Mouse (Mus musculus): ENCODE results near the gene Prph2.
A peak's percentile ranks its signal among the peaks of the same experiment; 100 is the strongest.

Prph2 gene

DNA sequence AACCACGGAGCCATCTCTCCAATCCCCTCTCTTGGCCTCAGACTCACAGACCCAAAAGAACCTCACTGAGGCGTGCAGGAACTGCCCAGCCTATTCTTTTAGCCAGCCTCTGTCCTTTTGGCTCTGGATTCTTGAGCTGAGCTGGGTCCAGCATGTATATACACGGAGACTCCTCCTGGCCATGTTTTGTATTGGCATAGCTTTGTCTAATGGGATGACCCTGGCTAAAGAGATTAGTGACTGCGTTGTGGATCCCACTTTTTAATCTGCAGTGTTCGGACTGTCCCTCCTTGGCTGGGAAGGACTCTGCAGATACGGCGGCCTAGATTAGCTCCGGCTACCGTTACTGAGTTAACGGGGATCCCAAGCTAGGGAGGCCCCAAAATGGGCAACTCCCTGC, at the start of gene Prph2:
Gene Prph2, plus strand, starts transcription at position 274 of the 400 bp plus-strand sequence.
- no peak for DNase-seq (ENCODE audit: low read depth, low spot score)

- DNase-seq (ENCODE audit: low read depth, low spot score), result no peak
These were observed 45.6 kb upstream of the Prph2 start for GRCm38 (mm10) chr17:46864566-46865195.

GRCm38 (mm10) chr17:46866836-46867235, 43.4 kb upstream of the Prph2 start:
- DNase-seq (ENCODE audit: low read depth, low spot score), result no peak

- DNase-seq (ENCODE audit: low read depth, low spot score), result no peak
These were observed 40.0 kb upstream of the Prph2 start for GRCm38 (mm10) chr17:46870204-46870798.

GRCm38 (mm10) chr17:46870913-46871312, 39.3 kb upstream of the Prph2 start:
- no peak for DNase-seq (ENCODE audit: low read depth, low spot score)

DNA sequence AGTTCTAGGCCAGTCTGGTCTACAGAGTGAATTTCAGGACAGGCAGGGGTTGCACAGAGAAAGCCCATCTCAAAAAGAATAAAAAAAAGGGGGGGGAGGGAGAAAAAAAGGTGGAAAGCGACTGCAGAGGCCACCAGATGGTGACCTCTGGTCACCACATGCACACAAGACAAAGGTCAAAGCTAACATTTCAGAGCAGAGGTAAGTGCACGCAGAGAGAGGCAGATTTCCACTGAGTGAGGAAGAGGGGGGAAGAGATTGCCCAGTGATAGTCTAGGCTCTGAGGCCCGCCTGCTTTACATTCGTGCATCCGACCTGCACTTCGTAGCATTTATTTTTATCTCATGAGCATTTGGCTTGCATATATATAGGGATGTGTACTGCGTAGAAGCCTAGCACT, 37.5 kb upstream of the Prph2 start:
- DNase-seq (ENCODE audit: low read depth, low spot score), result no peak

DNA sequence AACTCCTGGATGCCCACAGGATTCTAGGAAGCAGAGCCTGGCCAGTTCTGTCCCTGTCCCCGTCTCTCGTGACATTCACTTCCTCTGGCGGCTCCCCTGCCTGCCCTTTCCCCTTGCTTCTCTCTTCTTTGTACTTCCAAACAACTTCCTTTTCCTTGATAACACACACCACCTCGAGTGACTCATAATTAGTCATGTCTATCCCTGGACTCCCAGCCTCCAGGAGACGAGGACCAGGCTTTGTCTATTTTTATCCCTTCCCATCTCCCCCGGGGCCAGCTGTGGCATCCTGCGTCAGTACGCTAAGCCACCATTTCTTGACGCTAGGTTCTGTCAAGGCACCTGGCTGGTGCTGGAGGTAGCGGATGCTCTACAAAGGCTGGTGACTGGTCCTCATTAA, 36.1 kb upstream of the Prph2 start:
- no peak for DNase-seq (ENCODE audit: low read depth, low spot score)

DNA sequence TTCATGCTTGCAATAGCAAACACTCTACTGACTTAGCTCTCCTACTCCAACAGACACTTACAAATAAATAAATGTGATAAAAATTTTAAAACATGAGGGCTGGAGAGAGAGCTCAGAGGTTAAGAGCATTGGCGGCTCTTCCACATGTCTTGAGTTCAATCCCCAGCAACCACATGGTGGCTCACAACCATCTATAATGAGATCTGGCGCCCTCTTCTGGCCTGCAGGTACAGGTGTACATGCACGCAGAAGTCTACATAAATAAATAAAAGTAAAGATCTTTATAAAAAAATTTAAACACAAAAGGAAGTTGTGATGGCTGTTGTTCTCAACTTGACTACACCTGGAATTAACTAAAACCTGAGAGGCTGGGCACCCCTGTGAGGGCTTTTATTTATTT, 34.6 kb upstream of the Prph2 start:
- no peak for DNase-seq (ENCODE audit: low read depth, low spot score)

DNA sequence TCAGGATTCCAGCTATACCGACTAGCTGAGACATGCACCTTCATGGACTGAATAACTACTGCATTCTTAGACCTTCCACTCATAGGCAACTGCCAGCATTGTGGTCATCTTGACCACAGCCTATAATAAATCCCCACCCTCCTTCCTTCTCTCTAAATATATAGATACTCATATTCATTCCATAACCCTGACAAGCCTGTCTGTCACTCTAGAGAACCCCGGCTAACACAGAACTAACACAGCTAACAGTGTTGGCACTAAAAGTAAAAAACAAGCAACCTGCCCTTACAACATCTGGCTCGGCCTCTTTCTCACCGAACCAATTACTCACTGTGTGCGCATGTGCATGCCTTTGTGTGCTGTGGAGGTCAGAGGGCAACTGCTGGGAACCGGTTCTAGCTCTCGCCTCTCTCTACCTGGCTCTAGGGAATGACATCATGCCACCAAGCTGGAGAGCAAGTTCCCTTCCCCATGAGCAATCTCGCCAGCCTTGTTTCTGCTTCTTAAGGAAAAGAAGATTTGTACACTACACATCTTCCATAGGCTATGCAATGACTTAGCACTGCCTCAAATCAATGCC, 33.8 kb upstream of the Prph2 start:
- DNase-seq (ENCODE audit: low read depth, low spot score), result no peak

DNA sequence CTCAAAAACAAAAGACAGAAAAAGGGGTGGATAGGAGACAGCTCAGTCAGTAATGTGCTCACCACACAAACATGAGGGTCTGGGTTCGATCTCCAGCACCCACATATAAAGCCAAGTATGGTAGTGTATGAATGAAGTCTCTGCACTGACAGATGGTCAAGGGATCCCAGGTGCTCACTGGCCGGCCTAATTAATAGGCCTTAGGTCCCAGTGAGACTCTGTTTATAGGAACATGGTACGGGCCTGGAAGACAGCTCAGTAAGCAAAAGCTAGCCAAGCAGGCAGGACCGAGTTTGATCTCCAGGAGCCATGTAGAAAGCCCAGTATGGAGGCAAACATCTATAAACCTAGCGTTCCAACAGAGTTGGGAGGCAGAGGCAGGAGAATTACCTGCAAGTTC, 33.2 kb upstream of the Prph2 start:
- no peak for DNase-seq (ENCODE audit: low read depth, low spot score)

- DNase-seq (ENCODE audit: low read depth, low spot score), result peak; percentile 86
These were observed 30.4 kb upstream of the Prph2 start for GRCm38 (mm10) chr17:46879841-46880311.

- no peak for DNase-seq (ENCODE audit: low read depth, low spot score)
These were observed 29.9 kb upstream of the Prph2 start for GRCm38 (mm10) chr17:46880322-46880721.

DNA sequence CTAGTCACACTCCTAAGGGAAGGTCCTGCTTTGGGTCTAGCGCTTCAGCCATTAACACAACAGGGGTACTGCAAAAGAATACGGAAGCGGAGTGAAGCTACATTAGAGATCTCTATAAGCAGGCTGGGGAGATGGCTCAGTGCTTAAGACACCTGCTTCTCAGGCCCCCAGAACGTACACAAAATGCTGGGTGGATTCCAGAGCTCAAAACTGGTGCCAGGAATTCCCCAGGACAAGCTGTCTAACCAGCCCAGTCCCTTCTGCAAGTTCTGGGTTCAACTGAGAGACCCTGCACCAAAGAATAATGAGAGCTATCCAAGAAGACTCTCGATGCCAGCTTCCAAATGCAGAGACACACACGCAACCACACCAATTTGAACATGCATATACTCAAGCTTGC, 28.5 kb upstream of the Prph2 start:
- DNase-seq (ENCODE audit: low read depth, low spot score), result no peak

DNA sequence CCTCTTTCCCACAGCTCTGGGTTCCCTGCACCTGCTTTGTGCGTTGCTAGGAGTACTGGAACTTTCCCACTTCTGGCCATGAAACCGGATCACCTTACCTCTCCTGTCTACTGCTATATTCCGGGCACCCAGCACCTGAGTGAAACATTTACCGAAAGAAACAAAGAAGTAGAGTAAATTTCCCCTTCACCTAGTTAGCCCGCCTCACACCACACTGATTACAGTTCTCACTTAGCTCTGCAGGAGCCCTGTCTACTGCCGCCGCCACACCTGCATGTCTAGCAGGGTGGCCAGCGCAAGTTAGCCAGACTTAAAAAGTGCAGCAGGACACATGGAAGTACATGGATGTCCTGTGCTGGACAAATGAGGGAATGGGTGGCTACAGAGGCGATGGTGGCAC, 27.2 kb upstream of the Prph2 start:
- DNase-seq (ENCODE audit: low read depth, low spot score), result no peak

DNA sequence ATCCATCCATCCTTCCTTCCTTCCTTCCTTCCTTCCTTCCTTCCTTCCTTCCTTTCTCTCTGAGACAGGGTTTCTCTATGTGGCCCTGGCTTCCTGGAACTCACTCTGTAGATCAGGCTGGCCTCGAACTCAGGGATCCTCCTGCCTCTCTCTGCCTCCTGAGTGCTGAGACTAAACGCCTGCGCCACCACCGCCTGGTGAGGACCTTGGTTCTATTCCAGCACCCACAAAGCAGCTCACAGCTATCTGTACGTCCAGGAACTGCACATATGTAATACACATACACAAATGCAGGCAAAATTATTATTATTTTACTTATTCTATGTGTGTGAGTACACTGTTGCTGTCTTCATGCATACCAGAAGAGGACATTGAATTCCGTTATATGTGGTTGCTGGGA, 25.5 kb upstream of the Prph2 start:
- DNase-seq (ENCODE audit: low read depth, low spot score), result no peak

DNA sequence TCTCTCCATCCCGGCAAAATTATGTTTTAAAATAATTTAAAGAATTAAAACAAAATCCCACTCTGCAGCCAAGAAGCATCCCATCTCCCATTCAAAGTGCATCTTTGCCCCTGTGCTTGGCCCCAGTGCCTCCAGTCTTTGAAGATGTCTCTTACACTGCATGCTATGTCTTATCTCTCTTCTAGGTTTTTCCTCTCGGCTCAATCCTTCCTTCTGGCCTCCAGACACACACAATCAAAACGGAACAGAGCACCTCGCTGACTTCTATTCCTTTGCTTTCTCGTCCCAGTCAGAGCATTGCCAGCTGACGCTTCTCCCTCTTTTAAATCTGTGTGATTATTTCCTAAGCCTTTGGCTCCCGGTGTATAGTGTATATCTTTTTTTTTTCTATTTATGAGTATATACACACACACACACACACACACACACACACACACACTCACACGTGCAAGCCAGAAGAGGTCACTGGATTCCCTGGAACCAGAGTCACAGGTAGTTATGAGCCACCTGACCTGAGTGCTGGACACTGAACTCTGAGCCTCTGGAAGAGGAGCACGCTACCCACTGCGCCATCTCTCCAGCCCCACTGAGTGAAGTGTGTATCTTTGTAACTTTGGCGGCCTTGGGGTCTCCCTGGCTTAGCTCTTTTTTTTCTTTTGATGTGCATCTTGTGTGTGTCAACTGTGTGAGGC, 24.9 kb upstream of the Prph2 start:
- DNase-seq (ENCODE audit: low read depth, low spot score), result no peak

GRCm38 (mm10) chr17:46885910-46886643, 24.2 kb upstream of the Prph2 start:
- no peak for DNase-seq (ENCODE audit: low read depth, low spot score)

DNA sequence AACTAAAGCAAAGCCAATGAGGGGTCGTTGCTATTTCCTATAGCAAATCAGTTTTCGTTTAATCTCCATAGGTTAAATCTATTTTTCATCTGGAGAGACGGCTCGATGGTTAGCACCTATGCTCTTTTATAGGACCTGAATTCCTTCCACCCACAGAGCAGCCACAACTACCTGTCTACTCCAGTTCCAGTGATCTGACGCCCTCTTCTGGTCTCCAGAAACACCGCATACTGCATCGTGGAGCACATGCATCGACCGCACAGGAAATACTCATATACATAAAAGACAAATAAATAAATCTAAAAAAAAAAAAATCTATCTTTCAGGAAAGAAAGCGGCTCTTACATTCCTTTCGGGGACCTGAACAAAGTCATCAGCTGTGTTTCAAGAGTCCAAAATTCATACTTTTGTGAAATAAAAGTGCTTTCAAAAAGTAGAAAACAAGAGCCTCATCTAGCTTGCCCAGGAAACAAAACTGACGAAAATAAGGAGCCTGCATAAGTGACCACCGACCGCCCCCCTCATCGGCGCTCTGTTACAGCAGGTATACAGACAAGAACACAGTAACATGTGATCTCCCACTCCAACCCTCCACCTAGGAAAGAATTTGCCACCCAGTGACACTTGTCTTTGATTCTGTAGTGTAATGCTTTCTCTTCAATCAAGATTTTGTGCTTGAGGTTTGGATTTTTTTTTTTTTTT, 21.6 kb upstream of the Prph2 start:
- no peak for DNase-seq (ENCODE audit: low read depth, low spot score)

DNA sequence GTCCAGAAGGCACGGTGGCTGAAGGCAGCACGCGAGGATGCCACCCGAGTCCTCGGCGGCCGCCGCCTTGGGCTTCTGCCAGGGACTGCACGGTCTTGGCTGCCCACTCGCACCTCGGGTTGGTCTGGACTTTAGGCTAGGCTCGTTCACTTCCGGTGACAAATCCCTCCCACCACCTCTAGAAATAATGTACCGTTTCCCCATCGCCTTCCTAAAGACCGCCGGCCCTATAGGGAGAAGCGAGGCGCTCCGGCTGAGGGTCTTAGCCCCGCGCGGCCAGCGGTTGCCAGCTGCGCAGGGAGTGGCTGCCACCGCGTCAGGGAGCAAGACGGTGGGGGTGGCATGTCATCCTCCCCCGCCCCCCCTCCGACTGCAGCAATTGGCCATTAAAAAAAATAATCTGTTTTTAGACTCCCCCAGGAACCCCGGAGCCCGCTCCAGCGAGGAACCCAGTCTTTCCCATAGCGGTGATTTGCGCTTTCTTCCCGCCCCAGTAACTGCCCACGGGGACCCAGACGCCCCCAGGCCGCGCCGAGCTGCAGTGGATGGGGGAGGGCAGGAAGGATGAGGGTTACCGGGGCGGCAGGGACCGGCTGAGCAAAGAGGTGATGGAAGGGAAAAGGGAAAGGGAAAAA, 20.7 kb upstream of the Prph2 start:
- peak; percentile 75 for DNase-seq (ENCODE audit: low read depth, low spot score)

DNA sequence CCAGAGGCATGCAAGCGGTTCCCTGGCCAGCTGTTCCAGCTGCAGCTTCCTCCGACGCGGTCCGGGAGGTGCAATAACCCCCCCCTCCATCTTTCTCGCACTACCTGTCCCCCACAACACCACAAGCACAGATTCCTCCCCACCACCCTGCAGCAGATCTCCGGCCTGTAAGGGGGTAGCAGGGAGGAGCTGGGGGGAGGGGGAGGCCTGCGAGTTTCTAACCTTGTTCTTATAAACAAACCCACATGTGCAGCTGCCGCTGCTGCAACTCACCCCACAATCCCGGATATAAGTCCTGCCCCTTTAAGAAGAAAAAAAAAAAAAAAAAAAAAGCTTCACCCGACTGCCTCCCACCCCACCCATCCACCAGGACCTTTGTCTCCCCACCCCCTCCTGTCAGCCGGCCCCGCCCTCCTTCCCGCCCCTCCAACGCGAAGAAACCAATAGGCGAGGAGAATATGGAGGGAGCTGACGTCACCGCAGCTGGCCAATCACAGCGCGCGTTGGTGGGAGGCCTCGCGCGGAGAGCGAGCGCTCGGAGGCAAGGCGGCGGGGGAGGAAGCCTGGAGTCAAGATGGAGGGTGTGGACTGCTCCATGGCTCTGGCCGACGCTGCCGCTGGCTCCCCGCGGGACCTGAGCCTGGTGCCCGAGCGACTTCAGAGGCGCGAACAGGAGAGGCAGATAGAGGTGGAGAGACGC, 20.0 kb upstream of the Prph2 start, which contains the start of gene Tbcc:
Gene Tbcc, plus strand, starts transcription at position 569 of the 700 bp plus-strand sequence.
- peak; percentile 98 for DNase-seq (ENCODE audit: low read depth, low spot score)

Measured in skeletal muscle tissue, adult 2 months (tissue).